Comparison of ENCODE assay signal across 10 mouse cellular contexts in the genomic region with DNA sequence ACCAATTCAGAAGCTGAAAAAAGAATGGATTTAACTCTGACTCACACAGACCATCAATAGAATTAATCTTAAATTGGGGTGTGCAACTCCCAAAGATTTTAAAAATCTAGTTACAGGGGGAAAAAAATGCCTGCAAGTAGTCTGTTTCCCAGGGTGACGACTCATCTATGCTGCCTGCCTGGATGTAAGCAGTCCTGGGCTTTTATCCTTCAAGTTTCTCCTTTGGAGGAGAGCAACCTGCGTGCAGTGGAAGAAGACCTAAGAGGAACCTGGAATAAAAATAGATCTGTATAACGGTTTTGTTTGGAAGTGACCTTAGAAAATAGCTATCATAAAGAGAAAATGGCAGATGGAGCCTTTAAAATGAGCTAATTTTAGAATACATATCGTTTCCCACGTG. TPM values are rescaled to one million over a fixed set of nuclear protein-coding genes. Genes with fewer than 3 reads are reported as not detected.
A peak's percentile ranks its signal among the peaks of the same experiment; 100 is the strongest.
DNase-seq lines count a peak whose midpoint lies in the region; ATAC-seq and TF ChIP-seq lines count a peak whose summit lies in the region.
"Had no signal": no experiment of that assay in that cellular context is flagged by ENCODE, and none has a peak within 500 bp of the region (broad histone marks: within the 10 kb centered on the region; RNA-seq: fewer than 3 reads in every experiment).

No protein-coding gene starts in this region.

- H3K4me2 ChIP-seq in kidney, embryonic 14.5 days (replicated peaks; ENCODE audit: low read depth, low read length): no peak overlapping the region
- peak overlapping the region; percentile 67 for H3K4me2 ChIP-seq in limb, embryonic 14.5 days (replicated peaks; ENCODE audit: low read depth, low read length, severe bottlenecking)

- H3K4me1 ChIP-seq in erythroblast, embryonic 14.5 days (ENCODE audit: control insufficient read depth): peaks cover 26% of the 10 kb centered on the region
- H3K4me1 ChIP-seq in kidney, embryonic 14.5 days (ENCODE audit: control insufficient read depth, insufficient read depth, low read length): peaks cover 2% of the 10 kb centered on the region; the same call in 1 of the 2 replicates
- H3K4me1 ChIP-seq in limb, embryonic 14.5 days (ENCODE audit: control insufficient read depth, insufficient read depth, low read length): peaks cover 5% of the 10 kb centered on the region; the same call in 1 of the 2 replicates

- H3K9me3 ChIP-seq in erythroblast, embryonic 14.5 days (ENCODE audit: control insufficient read depth, low read length): peaks cover 7% of the 10 kb centered on the region
- 0 out of 2 replicates have a peak, but pooled peaks cover 3% of the 10 kb centered on the region for H3K9me3 ChIP-seq in kidney, embryonic 14.5 days (ENCODE audit: control insufficient read depth, low read length)
- no peaks in the 10 kb centered on the region for H3K9me3 ChIP-seq in limb, embryonic 14.5 days (ENCODE audit: control insufficient read depth, low read length)

- peak overlapping the region; percentile 81; the same call in 1 of the 2 replicates for H3K9ac ChIP-seq in kidney, embryonic 14.5 days (ENCODE audit: low read depth, low read length)
- no peak overlapping the region for H3K9ac ChIP-seq in limb, embryonic 14.5 days (ENCODE audit: low read depth, low read length, severe bottlenecking)

- WGBS in kidney, embryonic 14.5 days: 52% methylated on average over 5 of the region's 5 CpGs
- WGBS in limb, embryonic 14.5 days: 51% methylated on average over 5 of the region's 5 CpGs

- H3K36me3 ChIP-seq in erythroblast, embryonic 14.5 days (ENCODE audit: control insufficient read depth): peaks cover 22% of the 10 kb centered on the region
- H3K36me3 ChIP-seq in kidney, embryonic 14.5 days (ENCODE audit: control insufficient read depth, insufficient read depth, low read length): no peaks in the 10 kb centered on the region
- H3K36me3 ChIP-seq in limb, embryonic 14.5 days (ENCODE audit: control insufficient read depth, insufficient read depth, low read length): no peaks in the 10 kb centered on the region

- no peak for DNase-seq in kidney, postnatal 14 days
- DNase-seq in NIH3T3 (ENCODE audit: low read depth): peak; percentile 38
- DNase-seq in limb, embryonic 14.5 days (ENCODE audit: low spot score): no peak
- no peak for DNase-seq in adrenal gland, postnatal 25 days
- DNase-seq: layer of hippocampus, adult 9-11 months; thymus, adult 18-20 months had no signal

- no peak overlapping the region for H3K27ac ChIP-seq in kidney, embryonic 14.5 days (ENCODE audit: low read depth, low read length)
- no peak overlapping the region for H3K27ac ChIP-seq in limb, embryonic 14.5 days (replicated peaks; ENCODE audit: low read depth, low read length)

- H3K4me3 ChIP-seq in erythroblast, embryonic 14.5 days (replicated peaks): peak overlapping the region; percentile 99
- H3K4me3 ChIP-seq in kidney, embryonic 14.5 days (ENCODE audit: low read length): 0 out of 2 replicates have a peak overlapping the region, but pooled peaks have one; percentile 97
- 0 out of 2 replicates have a peak overlapping the region, but pooled peaks have one; percentile 97 for H3K4me3 ChIP-seq in limb, embryonic 14.5 days (replicated peaks; ENCODE audit: low read length)

- ATAC-seq in erythroblast, adult 5-6 weeks (replicated peaks; ENCODE audit: low FRiP score, poor library complexity, severe bottlenecking): no peak
- no peak for ATAC-seq in kidney, embryonic 14.5 days (ENCODE audit: low FRiP score, low TSS enrichment)
- no peak for ATAC-seq in limb, embryonic 14.5 days (ENCODE audit: low FRiP score, low read depth)
- ATAC-seq in megakaryocyte progenitor cell, adult 5-6 weeks (replicated peaks; ENCODE audit: poor library complexity): no peak

- TF ChIP-seq POLR2A in limb, embryonic 14.5 days (IDR thresholded peaks at IDR 0.05; ENCODE audit: borderline replicate concordance, extremely low read depth, insufficient read depth, insufficient read length): no peak

- no peaks in the 10 kb centered on the region for H3K27me3 ChIP-seq in erythroblast, embryonic 14.5 days (ENCODE audit: control insufficient read depth)
- H3K27me3 ChIP-seq in kidney, embryonic 14.5 days (ENCODE audit: control insufficient read depth, insufficient read depth, low read length): no peaks in the 10 kb centered on the region
- H3K27me3 ChIP-seq in limb, embryonic 14.5 days (ENCODE audit: control insufficient read depth, insufficient read depth, low read length): no peaks in the 10 kb centered on the region

RNA-seq across cellular contexts. Expression of a gene that starts 1.4 kb away (rescaled TPM):
- 0.76 and 1.1 TPM in 2 replicates for polyA plus RNA-seq in erythroblast, embryonic 14.5 days (2012)
- total RNA-seq in erythroblast, adult 5-6 weeks (2015; ENCODE audit: low replicate concordance): 51.4 and 56.9 TPM in 2 replicates
- total RNA-seq in erythroblast, adult 5-6 weeks (2017; ENCODE audit: low replicate concordance): 47.2 and 49.1 TPM in 2 replicates
- polyA plus RNA-seq in kidney, embryonic 14.5 days (2014; fragmentation: Nextera tagmentation; extraction: Ambion mirVana): 9.7 and 11.9 TPM in 2 replicates
- 22.4 and 26.9 TPM in 2 replicates for polyA plus RNA-seq in limb, embryonic 14.5 days (2012; rRNA removed)
- 6.9 and 7.0 TPM in 2 replicates for polyA plus RNA-seq in limb, embryonic 14.5 days (2014; fragmentation: Nextera tagmentation; extraction: Ambion mirVana)
- 55.2 and 58.1 TPM in 2 replicates for total RNA-seq in adrenal gland, postnatal 25 days (2021)
- total RNA-seq in megakaryocyte progenitor cell, adult 5-6 weeks (2015): 94.2 and 94.6 TPM in 2 replicates
- 37.1 and 45.2 TPM in 2 replicates for total RNA-seq in megakaryocyte progenitor cell, adult 5-6 weeks (2017)

RNA-seq across cellular contexts. Expression of a gene that starts 37.8 kb away (rescaled TPM):
- 4.3 and 5.0 TPM in 2 replicates for polyA plus RNA-seq in erythroblast, embryonic 14.5 days (2012)
- 7.7 and 11.3 TPM in 2 replicates for total RNA-seq in erythroblast, adult 5-6 weeks (2015; ENCODE audit: low replicate concordance)
- 4.9 and 7.4 TPM in 2 replicates for total RNA-seq in erythroblast, adult 5-6 weeks (2017; ENCODE audit: low replicate concordance)
- polyA plus RNA-seq in kidney, embryonic 14.5 days (2014; fragmentation: Nextera tagmentation; extraction: Ambion mirVana): 19.2 and 21.0 TPM in 2 replicates
- 73.7 and 80.0 TPM in 2 replicates for polyA plus RNA-seq in limb, embryonic 14.5 days (2012; rRNA removed)
- 29.6 and 30.0 TPM in 2 replicates for polyA plus RNA-seq in limb, embryonic 14.5 days (2014; fragmentation: Nextera tagmentation; extraction: Ambion mirVana)
- total RNA-seq in adrenal gland, postnatal 25 days (2021): 144 and 153 TPM in 2 replicates
- 19.4 and 21.7 TPM in 2 replicates for total RNA-seq in megakaryocyte progenitor cell, adult 5-6 weeks (2015)
- total RNA-seq in megakaryocyte progenitor cell, adult 5-6 weeks (2017): 16.0 and 18.2 TPM in 2 replicates
